Mouse (Mus musculus) intestine, embryonic 15.5 days (tissue): ENCODE results near the gene Zfp459. TPM values are rescaled to one million over a fixed set of nuclear protein-coding genes. Genes with fewer than 3 reads are reported as not detected.
"Not testable (repeated sequence)": the region's sequence is repeated elsewhere in the genome, so short reads cannot be mapped to it uniquely, and the experiment has no call there.

Experiments
- ATAC-seq: fragments of 200-750 bp; cut with Nextera tagmentation; 2 replicates; pipeline ENCODE4 v1.8.0; 2017; ENCODE audit warnings: moderate TSS enrichment, moderate library complexity
- H3K27ac ChIP-seq: fragments of 300-500 bp; sonication (generic); 2 replicates; pipeline ENCODE4 v1.5.1; 2015; ENCODE audit warnings: mild to moderate bottlenecking, inconsistent platforms
- H3K27me3 ChIP-seq: fragments of 300-500 bp; sonication (generic); replicated peaks from 2 replicates; pipeline ENCODE4 v1.6.1; 2015; ENCODE audit warnings: inconsistent platforms
- H3K36me3 ChIP-seq: fragments of 300-500 bp; sonication (generic); 2 replicates; pipeline ENCODE4 v1.6.1; 2015; ENCODE audit warnings: inconsistent platforms
- H3K4me1 ChIP-seq: fragments of 300-500 bp; sonication (generic); replicated peaks from 2 replicates; pipeline ENCODE4 v1.6.1; 2015; ENCODE audit warnings: inconsistent platforms
- H3K4me2 ChIP-seq: fragments of 300-500 bp; sonication (generic); replicated peaks from 2 replicates; pipeline ENCODE4 v1.6.1; 2015; ENCODE audit warnings: mild to moderate bottlenecking, inconsistent platforms
- H3K4me3 ChIP-seq: fragments of 300-500 bp; sonication (generic); replicated peaks from 2 replicates; pipeline ENCODE4 v1.5.1; 2015; ENCODE audit warnings: inconsistent platforms
- H3K9ac ChIP-seq: fragments of 300-500 bp; sonication (generic); 2 replicates; pipeline ENCODE4 v1.6.1; 2015; ENCODE audit warnings: inconsistent platforms
- H3K9me3 ChIP-seq: fragments of 300-500 bp; sonication (generic); 2 replicates; pipeline ENCODE4 v1.6.1; 2016; ENCODE audit warnings: inconsistent platforms
- WGBS: fragments of 180-500 bp; shearing (Covaris S2); methylation state at CpG from one replicate; pipeline ENCODE4 v1.1.7; 2015; 5-methylcytosine and 5-hydroxymethylcytosine counted together
- polyA plus RNA-seq: library from polyadenylated mRNA; unstranded; fragments of >200 nt; fragmentation: Nextera tagmentation; extraction: Ambion mirVana; gene quantifications from 2 replicates; pipeline ENCODE4 v1.2.1, GENCODE M21; 2015

Zfp459 gene
- polyA plus RNA-seq, result 1.6 and 3.0 TPM in 2 replicates

GRCm38 (mm10) chr13:67421207-67421857 lies at the start of gene Zfp459:
TSS of gene Zfp459 (minus strand) at chr13:67421418.
- WGBS, result 3% methylated on average over 22 of the region's 22 CpGs
- peak; percentile 96 for ATAC-seq
- Histone ChIP-seq H3K27me3 (no peaks in the 10 kb centered on the region), H3K4me3 (peak within 1 kb of the TSS; percentile 52), H3K4me2 (peak within 1 kb of the TSS; percentile 80), H3K9ac (peak within 1 kb of the TSS; percentile 48), H3K9me3 (no peaks in the 10 kb centered on the region), H3K27ac (no peak within 1 kb of the TSS), H3K4me1 (no peaks in the 10 kb centered on the region), H3K36me3 (no peaks in the 10 kb centered on the region)

- WGBS, result 92% methylated on average over 3 of the region's 3 CpGs
- H3K27me3 ChIP-seq, result no peaks in the 10 kb centered on the region
Measured at GRCm38 (mm10) chr13:67469274-67469673, 48.1 kb upstream of the Zfp459 start.

GRCm38 (mm10) chr13:67463506-67464185 lies 42.4 kb upstream of the Zfp459 start:
- not testable (repeated sequence) for H3K4me3 ChIP-seq, H3K27me3 ChIP-seq, H3K27ac ChIP-seq, H3K4me1 ChIP-seq, ATAC-seq, H3K36me3 ChIP-seq, H3K9me3 ChIP-seq, H3K4me2 ChIP-seq, H3K9ac ChIP-seq
- WGBS, result 76% methylated on average over 3 of the region's 5 CpGs

More at GRCm38 (mm10) chr13:67469274-67469673, 48.1 kb upstream of the Zfp459 start:
- Histone ChIP-seq H3K4me1 (no peaks in the 10 kb centered on the region), H3K9me3 (no peaks in the 10 kb centered on the region; the same call in 1 of the 2 replicates), H3K36me3 (peaks cover 8% of the 10 kb centered on the region; the same call in 1 of the 2 replicates), H3K9ac (no peak overlapping the region), H3K27ac (no peak overlapping the region), H3K4me3 (no peak overlapping the region), H3K4me2 (no peak overlapping the region)
- ATAC-seq, result no peak

DNA sequence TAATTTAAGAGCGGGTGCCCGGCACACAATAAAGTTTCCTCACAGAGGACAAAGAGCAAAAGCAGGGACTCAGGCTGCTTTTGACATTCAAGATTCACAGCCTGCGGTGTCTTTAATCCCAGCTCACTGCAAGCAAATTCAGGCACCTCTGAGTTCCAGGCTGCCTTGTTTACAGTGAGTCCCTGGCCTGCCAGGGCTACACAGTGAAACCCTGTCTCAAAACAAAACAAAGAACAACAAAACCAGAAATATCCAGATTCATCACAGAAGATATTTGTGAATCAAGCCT lies 30.7 kb upstream of the Zfp459 start:
- Histone ChIP-seq H3K4me3 (peak overlapping the region; percentile 58), H3K9me3 (no peaks in the 10 kb centered on the region), H3K36me3 (no peaks in the 10 kb centered on the region), H3K4me2 (peak overlapping the region; percentile 75), H3K4me1 (peaks cover 2% of the 10 kb centered on the region; the same call in 1 of the 2 replicates), H3K27ac (peak overlapping the region; percentile 40; the same call in 1 of the 2 replicates), H3K9ac (peak overlapping the region; percentile 60; the same call in 1 of the 2 replicates), H3K27me3 (no peaks in the 10 kb centered on the region)
- ATAC-seq, result peak; percentile 72
- 7% methylated on average over 3 of the region's 3 CpGs for WGBS

DNA sequence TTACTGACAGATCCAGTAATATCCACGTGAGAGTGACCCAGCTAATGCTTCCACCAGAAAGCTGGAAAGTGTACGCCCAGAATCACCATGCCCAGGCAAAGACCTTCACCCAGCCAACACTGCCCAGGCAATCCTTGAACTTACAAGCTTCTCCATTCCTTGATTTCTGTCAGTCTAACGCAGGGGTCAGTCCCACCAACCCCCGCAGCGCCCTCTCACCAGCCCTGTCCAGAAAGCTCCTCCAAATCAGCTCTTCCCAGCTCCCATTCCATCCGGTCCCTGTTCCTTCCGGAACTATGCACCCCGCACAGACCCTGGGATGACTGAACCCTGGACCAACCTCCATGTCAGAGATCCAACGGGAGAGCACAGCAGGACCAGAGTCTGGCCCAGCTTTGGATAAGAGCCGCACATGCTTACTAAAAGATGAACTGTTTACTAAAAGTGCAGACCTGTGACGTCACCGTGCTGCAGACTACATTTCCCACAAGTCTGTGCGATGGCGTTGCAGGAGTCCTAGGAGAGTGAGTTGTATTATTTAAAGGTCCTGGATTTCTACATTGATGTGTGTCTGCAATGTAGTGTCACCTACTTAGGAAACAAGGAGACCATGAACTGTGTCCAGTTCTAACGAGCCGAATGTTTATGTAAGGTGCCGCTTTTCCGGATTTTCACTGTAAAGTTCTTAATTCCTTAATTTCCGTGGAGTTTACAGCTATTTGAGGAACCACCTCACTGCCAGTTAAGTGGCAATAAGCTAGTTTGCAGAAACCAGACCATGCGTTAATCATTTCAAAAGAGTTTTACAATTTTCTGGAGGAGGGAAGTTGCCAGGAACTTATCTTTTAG lies 30.2 kb upstream of the Zfp459 start, which contains the start of gene Zfp874a:
Zfp874a (minus strand) TSS at position 453 of the 849 bp plus-strand sequence.
- Histone ChIP-seq H3K4me2 (peak within 1 kb of the TSS; percentile 75), H3K36me3 (no peaks in the 10 kb centered on the region), H3K4me1 (peaks cover 2% of the 10 kb centered on the region; the same call in 1 of the 2 replicates), H3K27ac (peak within 1 kb of the TSS; percentile 40; the same call in 1 of the 2 replicates), H3K27me3 (no peaks in the 10 kb centered on the region), H3K9me3 (no peaks in the 10 kb centered on the region), H3K9ac (peak within 1 kb of the TSS; percentile 60), H3K4me3 (peak within 1 kb of the TSS; percentile 58)
- WGBS, result 2% methylated on average over 20 of the region's 20 CpGs
- peak; percentile 98 for ATAC-seq

DNA sequence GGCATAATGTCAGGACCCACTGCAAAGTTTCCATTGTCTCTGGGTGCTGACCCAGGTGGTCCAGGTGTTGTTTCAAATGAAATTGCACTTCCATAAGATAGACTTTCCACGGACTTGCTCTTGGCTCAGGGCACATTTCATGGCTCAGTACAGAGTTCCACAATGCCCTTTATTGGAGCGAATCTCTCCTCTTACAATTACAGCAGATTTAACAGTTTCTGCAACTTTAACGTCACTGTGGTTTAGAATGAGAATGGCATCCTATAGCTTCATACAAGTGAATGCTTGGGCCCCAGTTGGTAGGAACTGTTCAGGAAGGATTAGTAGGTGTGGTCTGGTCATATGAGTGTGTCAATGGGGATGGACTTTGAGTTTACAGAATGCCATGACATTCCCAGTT lies 15.9 kb upstream of the Zfp459 start:
- not testable (repeated sequence) for H3K27me3 ChIP-seq, H3K4me3 ChIP-seq, H3K36me3 ChIP-seq, H3K9ac ChIP-seq, ATAC-seq, H3K9me3 ChIP-seq, H3K4me1 ChIP-seq, H3K4me2 ChIP-seq, H3K27ac ChIP-seq
- WGBS, result 86% methylated on average over 1 of the region's 3 CpGs

DNA sequence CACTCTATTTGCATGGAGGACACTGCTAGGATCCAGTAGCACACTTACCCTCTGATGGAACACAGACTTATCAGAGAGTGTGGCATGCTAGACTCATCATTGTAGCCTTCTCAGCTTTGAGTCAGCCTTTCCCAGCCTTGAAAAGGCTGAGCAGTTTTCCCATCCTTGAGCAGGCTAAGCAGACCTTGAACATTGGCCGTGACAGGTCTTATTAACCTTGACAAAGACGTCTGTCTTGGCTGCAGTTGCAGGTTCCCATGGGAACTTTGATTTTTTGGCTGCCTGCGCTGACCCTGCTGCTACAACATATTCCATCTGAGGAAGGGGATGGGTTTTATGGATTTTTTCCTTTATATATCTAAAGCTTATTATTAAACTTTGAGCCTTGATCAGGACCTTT lies 6.9 kb upstream of the Zfp459 start:
- H3K9ac ChIP-seq, result no peak overlapping the region
- H3K4me3 ChIP-seq, result no peak overlapping the region
- 82% methylated on average over 3 of the region's 3 CpGs for WGBS
- no peaks in the 10 kb centered on the region for H3K27me3 ChIP-seq
- H3K27ac ChIP-seq, result no peak overlapping the region
- no peaks in the 10 kb centered on the region for H3K9me3 ChIP-seq
- no peaks in the 10 kb centered on the region for H3K4me1 ChIP-seq
- no peak overlapping the region for H3K4me2 ChIP-seq
- H3K36me3 ChIP-seq, result no peaks in the 10 kb centered on the region
- ATAC-seq, result no peak

GRCm38 (mm10) chr13:67425699-67426098 lies 4.5 kb upstream of the Zfp459 start:
- not testable (repeated sequence) for ATAC-seq, H3K9me3 ChIP-seq

DNA sequence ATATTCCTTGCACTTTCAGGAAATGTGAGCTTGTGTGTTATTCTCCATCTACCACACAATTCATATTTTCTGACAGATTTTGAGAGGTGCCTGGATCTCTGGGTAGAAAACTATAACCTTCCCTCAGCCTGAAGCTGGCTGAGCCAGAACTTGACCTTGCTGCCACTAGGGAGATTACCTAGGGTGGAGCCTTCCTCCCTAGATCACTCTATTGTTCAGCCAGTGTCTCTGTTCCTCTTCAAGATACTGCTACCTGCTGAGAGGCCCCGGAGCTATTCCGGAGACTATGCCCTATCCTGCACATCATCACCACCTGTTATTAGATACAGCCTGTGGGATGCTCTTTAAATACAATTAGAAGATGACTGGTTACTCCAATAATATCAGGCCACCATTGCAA lies 1.3 kb upstream of the Zfp459 start:
- not testable (repeated sequence) for H3K27ac ChIP-seq, H3K9me3 ChIP-seq, H3K4me1 ChIP-seq, H3K36me3 ChIP-seq, H3K27me3 ChIP-seq, H3K9ac ChIP-seq, H3K4me2 ChIP-seq, H3K4me3 ChIP-seq, ATAC-seq
- 95% methylated on average over 2 of the region's 2 CpGs for WGBS

More at GRCm38 (mm10) chr13:67425699-67426098, 4.5 kb upstream of the Zfp459 start:
- H3K4me3 ChIP-seq, H3K27ac ChIP-seq, H3K4me1 ChIP-seq, H3K4me2 ChIP-seq, H3K9ac ChIP-seq, H3K27me3 ChIP-seq, H3K36me3 ChIP-seq: not testable (repeated sequence)

GRCm38 (mm10) chr13:67420558-67421206 lies 536 bp downstream of the Zfp459 start:
- Histone ChIP-seq H3K9ac (peak overlapping the region; percentile 48), H3K4me2 (peak overlapping the region; percentile 80), H3K27ac (no peak overlapping the region), H3K36me3 (no peaks in the 10 kb centered on the region), H3K9me3 (no peaks in the 10 kb centered on the region), H3K4me3 (peak overlapping the region; percentile 52), H3K4me1 (no peaks in the 10 kb centered on the region), H3K27me3 (no peaks in the 10 kb centered on the region)
- 28% methylated on average over 11 of the region's 11 CpGs for WGBS
- peak; percentile 80 for ATAC-seq

DNA sequence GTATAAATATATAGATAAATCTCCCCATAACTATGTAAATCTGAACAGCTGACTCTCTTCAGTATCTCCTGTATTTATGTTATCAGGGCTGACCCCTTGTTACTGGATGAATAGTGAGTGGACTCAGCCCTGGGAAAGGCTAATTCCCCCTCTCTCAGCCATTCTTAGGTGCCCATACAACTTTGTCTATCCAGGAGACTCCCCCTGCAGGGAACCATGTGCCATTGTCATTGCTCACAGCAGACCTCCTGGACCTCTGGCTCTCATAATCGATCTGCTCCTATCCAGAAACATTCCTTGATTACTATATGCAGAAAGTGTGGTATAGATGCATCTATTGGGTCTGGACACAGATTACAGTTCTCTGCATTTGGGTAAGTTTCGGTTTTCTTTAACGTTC lies 4.4 kb downstream of the Zfp459 start:
- ATAC-seq, result no peak
- Histone ChIP-seq H3K4me2 (no peak overlapping the region), H3K27me3 (no peaks in the 10 kb centered on the region), H3K4me1 (no peaks in the 10 kb centered on the region), H3K36me3 (no peaks in the 10 kb centered on the region), H3K9me3 (no peaks in the 10 kb centered on the region), H3K4me3 (no peak overlapping the region), H3K9ac (no peak overlapping the region), H3K27ac (no peak overlapping the region)
- 90% methylated on average over 3 of the region's 3 CpGs for WGBS

DNA sequence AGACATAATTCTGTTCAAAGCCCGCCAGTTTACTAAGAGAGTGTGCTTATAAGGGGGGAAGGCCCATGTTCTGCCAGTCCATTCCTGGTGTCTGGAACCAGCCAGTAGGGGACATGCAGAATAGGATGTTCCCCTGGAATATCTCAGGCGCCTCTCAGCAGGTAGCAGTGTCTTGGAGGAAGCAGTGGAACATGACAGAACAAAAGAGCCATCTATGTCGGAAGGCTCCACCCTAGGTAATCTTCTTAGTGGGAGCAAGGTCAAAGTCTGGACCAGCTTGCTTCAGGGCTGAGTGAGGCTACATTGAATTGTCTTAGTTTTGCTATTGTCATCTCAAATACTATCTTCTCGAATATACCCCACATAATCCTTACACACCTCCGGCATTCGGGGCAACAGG lies 5.5 kb downstream of the Zfp459 start:
- no peaks in the 10 kb centered on the region for H3K27me3 ChIP-seq
- ATAC-seq, result peak; percentile 41; the same call in 1 of the 2 replicates
- H3K27ac ChIP-seq, result no peak overlapping the region
- H3K4me2 ChIP-seq, result no peak overlapping the region
- H3K4me3 ChIP-seq, result no peak overlapping the region
- H3K4me1 ChIP-seq, result no peaks in the 10 kb centered on the region
- H3K9me3 ChIP-seq, result no peaks in the 10 kb centered on the region
- no peak overlapping the region for H3K9ac ChIP-seq
- no peaks in the 10 kb centered on the region for H3K36me3 ChIP-seq
- 83% methylated on average over 6 of the region's 6 CpGs for WGBS
